Mouse (Mus musculus) bone marrow, adult 2 months (tissue): ENCODE data around the gene Ccdc127. TPM values are rescaled to one million over a fixed set of nuclear protein-coding genes. Genes with fewer than 3 reads are reported as not detected.

ENCODE experiments used
- H3K27ac ChIP-seq: fragments of 200-500 bp; 2 replicates; pipeline ENCODE4 v1.5.1; 2012; ENCODE audit warnings: low read depth, mild to moderate bottlenecking, control low read depth, inconsistent platforms, low read length; ENCODE audit not compliant: control insufficient read depth, poor library complexity, insufficient read depth
- H3K4me1 ChIP-seq: fragments of 200-500 bp; 2 replicates; pipeline ENCODE4 v1.6.1; 2011; ENCODE audit warnings: low read length; ENCODE audit not compliant: control insufficient read depth, insufficient read depth
- H3K4me3 ChIP-seq: fragments of 200-500 bp; replicated peaks from 2 replicates; pipeline ENCODE3; 2011; ENCODE audit warnings: mild to moderate bottlenecking, low read depth, low read length, control low read depth; ENCODE audit not compliant: control insufficient read depth
- CTCF ChIP-seq: fragments of 200-500 bp; IDR thresholded peaks from 2 replicates; pipeline ENCODE4 v1.5.1; 2011; ENCODE audit warnings: low read length, control low read depth; ENCODE audit not compliant: control insufficient read depth, insufficient read depth
- POLR2A ChIP-seq: fragments of 200-500 bp; IDR thresholded peaks from 2 replicates; pipeline ENCODE4 v1.6.1; 2011; ENCODE audit warnings: low read depth, mild to moderate bottlenecking, control low read depth, low read length, borderline replicate concordance; ENCODE audit not compliant: control insufficient read depth
- WGBS: fragments of 180-500 bp; shearing (Covaris S2); methylation state at CpG from one replicate; pipeline ENCODE4 v1.1.7; 2018; 5-methylcytosine and 5-hydroxymethylcytosine counted together
- polyA plus RNA-seq: library from polyadenylated mRNA; stranded (reverse); fragments of >200 nt; gene quantifications from 2 replicates; pipeline ENCODE4 v1.2.4, GENCODE M21; 2011; ENCODE audit warnings: low replicate concordance; ENCODE audit not compliant: missing spikeins, insufficient read depth, insufficient read length

The Ccdc127 gene
- 11.6 and 22.1 TPM in 2 replicates for polyA plus RNA-seq

GRCm38 (mm10) chr13:74349566-74350434 lies at the start of gene Ccdc127, which contains the start of gene Sdha:
TSS of gene Ccdc127 (plus strand) at chr13:74350309.
TSS of gene Sdha (minus strand) at chr13:74350280.
- TF ChIP-seq CTCF (no peak), POLR2A (peak; percentile 93)
- under 1% methylated on average over 57 of the region's 57 CpGs for WGBS
- Histone ChIP-seq H3K27ac (peak within 1 kb of the TSS; percentile 93), H3K4me3 (peak within 1 kb of the TSS; percentile 95), H3K4me1 (no peaks in the 10 kb centered on the region)

- no peak overlapping the region for H3K27ac ChIP-seq
- TF ChIP-seq CTCF (peak; percentile 86), POLR2A (no peak)
- H3K4me1 ChIP-seq: no peaks in the 10 kb centered on the region
- 39% methylated on average over 4 of the region's 4 CpGs for WGBS
- no peak overlapping the region for H3K4me3 ChIP-seq
These were observed 49.0 kb upstream of the Ccdc127 start for GRCm38 (mm10) chr13:74300925-74301606.

GRCm38 (mm10) chr13:74301607-74301984 lies 48.5 kb upstream of the Ccdc127 start:
- 77% methylated on average over 6 of the region's 6 CpGs for WGBS
- TF ChIP-seq CTCF (no peak), POLR2A (no peak)
- Histone ChIP-seq H3K27ac (no peak overlapping the region), H3K4me3 (no peak overlapping the region), H3K4me1 (no peaks in the 10 kb centered on the region)

GRCm38 (mm10) chr13:74302050-74303037 lies 47.8 kb upstream of the Ccdc127 start:
- 87% methylated on average over 10 of the region's 10 CpGs for WGBS
- H3K4me3 ChIP-seq: no peak overlapping the region
- peak; percentile 26; the same call in 1 of the 2 replicates for TF ChIP-seq CTCF
- TF ChIP-seq POLR2A: no peak
- H3K4me1 ChIP-seq: no peaks in the 10 kb centered on the region
- no peak overlapping the region for H3K27ac ChIP-seq

GRCm38 (mm10) chr13:74305380-74305779 lies 44.7 kb upstream of the Ccdc127 start:
- Histone ChIP-seq H3K4me3 (no peak overlapping the region), H3K4me1 (no peaks in the 10 kb centered on the region), H3K27ac (no peak overlapping the region)
- WGBS: 91% methylated on average over 6 of the region's 6 CpGs
- TF ChIP-seq CTCF: no peak
- TF ChIP-seq POLR2A: no peak

GRCm38 (mm10) chr13:74305780-74306179 lies 44.3 kb upstream of the Ccdc127 start:
- no peak for TF ChIP-seq POLR2A
- TF ChIP-seq CTCF: no peak
- 90% methylated on average over 1 of the region's 1 CpGs for WGBS
- Histone ChIP-seq H3K4me3 (no peak overlapping the region), H3K4me1 (no peaks in the 10 kb centered on the region), H3K27ac (no peak overlapping the region)

- Histone ChIP-seq H3K27ac (no peak overlapping the region), H3K4me1 (no peaks in the 10 kb centered on the region), H3K4me3 (no peak overlapping the region)
- 91% methylated on average over 3 of the region's 3 CpGs for WGBS
- no peak for TF ChIP-seq POLR2A
- TF ChIP-seq CTCF: no peak
These were observed 35.5 kb upstream of the Ccdc127 start for GRCm38 (mm10) chr13:74314616-74315015.
